Mouse (Mus musculus) heart, embryonic 10.5 days (tissue): ENCODE measurements at regions not wholly inside any gene's neighbourhood (a gene's known extent, or its start where the extent isn't known, plus 50 kb on each side); places are given as distances from the start of the nearest gene placed in this dataset.

Experiments used
- DNase-seq: peaks from one replicate; pipeline ENCODE4 v3.0.0-alpha.2; 2017; ENCODE audit warnings: low spot score
- H3K27ac ChIP-seq: fragments of 300-500 bp; sonication (generic); 2 replicates; pipeline ENCODE4 v1.5.1; 2016; ENCODE audit warnings: mild to moderate bottlenecking
- H3K27me3 ChIP-seq: fragments of 300-500 bp; sonication (generic); 2 replicates; pipeline ENCODE4 v1.6.1; 2016; ENCODE audit warnings: mild to moderate bottlenecking; ENCODE audit not compliant: poor library complexity, insufficient read depth, severe bottlenecking
- H3K36me3 ChIP-seq: fragments of 300-500 bp; sonication (generic); 2 replicates; pipeline ENCODE4 v1.6.1; 2016; ENCODE audit warnings: mild to moderate bottlenecking, moderate library complexity
- H3K4me1 ChIP-seq: fragments of 300-500 bp; sonication (generic); 2 replicates; pipeline ENCODE4 v1.6.1; 2016; ENCODE audit warnings: mild to moderate bottlenecking
- H3K4me3 ChIP-seq: fragments of 300-500 bp; sonication (generic); 2 replicates; pipeline ENCODE4 v1.5.1; 2016; ENCODE audit warnings: mild to moderate bottlenecking, moderate library complexity
- H3K9me3 ChIP-seq: fragments of 300-500 bp; sonication (generic); 2 replicates; pipeline ENCODE4 v1.6.1; 2016; ENCODE audit warnings: mild to moderate bottlenecking, moderate library complexity
- WGBS: fragments of 180-500 bp; shearing (Covaris S2); methylation state at CpG from one replicate; pipeline ENCODE4 v1.1.7; 2016; 5-methylcytosine and 5-hydroxymethylcytosine counted together

GRCm38 (mm10) chr13:97673107-97673506, 87.3 kb downstream of the Gm10260 start:
- Histone ChIP-seq H3K36me3 (no peaks in the 10 kb centered on the region), H3K27ac (no peak overlapping the region), H3K9me3 (no peaks in the 10 kb centered on the region), H3K4me1 (peaks cover 32% of the 10 kb centered on the region), H3K27me3 (0 out of 2 replicates have a peak, but pooled peaks cover 7% of the 10 kb centered on the region), H3K4me3 (no peak overlapping the region)
- WGBS = 73% methylated on average over 5 of the region's 5 CpGs
- no peak for DNase-seq

DNA sequence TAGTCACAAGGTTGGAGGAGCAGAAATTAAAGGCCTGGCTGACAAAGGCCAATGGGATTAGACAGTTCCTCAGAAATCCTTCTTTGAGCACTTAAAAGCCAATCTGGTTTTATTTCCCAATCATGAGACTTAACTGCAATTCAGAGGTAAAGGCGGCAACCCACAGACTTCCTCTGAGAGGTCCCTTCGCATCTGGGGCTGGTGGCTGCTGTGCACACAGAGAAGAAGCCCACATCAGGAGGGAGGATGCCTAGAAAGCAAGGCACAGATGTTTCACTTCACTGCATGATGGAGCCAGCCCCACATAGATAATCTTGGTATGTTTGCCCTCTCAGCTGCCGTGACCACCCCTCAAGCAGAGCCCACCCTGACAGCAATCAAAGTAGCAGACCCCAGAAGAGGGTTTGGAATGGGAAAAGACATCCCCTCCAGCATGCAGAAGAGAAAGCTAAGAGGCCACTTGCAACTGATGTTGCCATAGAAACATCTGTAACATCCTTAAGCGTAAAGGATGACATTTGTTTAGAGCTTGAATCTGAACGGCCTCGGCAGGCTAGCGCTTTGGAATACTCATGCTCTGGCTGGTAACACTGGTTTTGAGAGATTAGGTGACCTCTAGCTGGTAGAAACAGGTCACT, 88.3 kb downstream of the Gm10260 start:
- Histone ChIP-seq H3K36me3 (no peaks in the 10 kb centered on the region), H3K27me3 (0 out of 2 replicates have a peak, but pooled peaks cover 7% of the 10 kb centered on the region), H3K4me1 (peaks cover 30% of the 10 kb centered on the region), H3K27ac (no peak overlapping the region), H3K9me3 (no peaks in the 10 kb centered on the region), H3K4me3 (no peak overlapping the region)
- no peak for DNase-seq
- WGBS = 67% methylated on average over 7 of the region's 7 CpGs

DNA sequence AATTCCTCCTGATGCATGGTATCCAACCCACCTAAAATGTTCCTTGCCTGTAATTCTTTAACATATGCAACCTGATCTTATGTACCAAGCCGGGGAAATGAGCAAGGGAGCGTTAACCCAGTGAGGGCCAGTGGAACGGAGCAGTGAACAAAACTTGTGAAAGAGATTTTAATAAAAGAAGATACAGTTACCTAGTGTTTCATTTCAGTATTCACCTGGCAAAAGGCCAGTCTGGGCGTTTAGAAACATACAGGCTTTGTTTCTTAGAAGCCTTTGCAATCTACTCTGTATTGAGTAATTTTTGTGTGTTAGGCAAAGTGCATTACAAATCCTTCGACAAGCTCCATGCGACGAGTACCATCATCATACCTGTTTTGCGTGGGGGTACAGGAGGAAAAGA, 91.1 kb downstream of the Gm10260 start:
- no peak for DNase-seq
- H3K27ac ChIP-seq = no peak overlapping the region
- peaks cover 19% of the 10 kb centered on the region for H3K4me1 ChIP-seq
- H3K4me3 ChIP-seq = no peak overlapping the region
- no peaks in the 10 kb centered on the region for H3K36me3 ChIP-seq
- no peaks in the 10 kb centered on the region for H3K9me3 ChIP-seq
- 0 out of 2 replicates have a peak, but pooled peaks cover 7% of the 10 kb centered on the region for H3K27me3 ChIP-seq
- 88% methylated on average over 8 of the region's 8 CpGs for WGBS

DNA sequence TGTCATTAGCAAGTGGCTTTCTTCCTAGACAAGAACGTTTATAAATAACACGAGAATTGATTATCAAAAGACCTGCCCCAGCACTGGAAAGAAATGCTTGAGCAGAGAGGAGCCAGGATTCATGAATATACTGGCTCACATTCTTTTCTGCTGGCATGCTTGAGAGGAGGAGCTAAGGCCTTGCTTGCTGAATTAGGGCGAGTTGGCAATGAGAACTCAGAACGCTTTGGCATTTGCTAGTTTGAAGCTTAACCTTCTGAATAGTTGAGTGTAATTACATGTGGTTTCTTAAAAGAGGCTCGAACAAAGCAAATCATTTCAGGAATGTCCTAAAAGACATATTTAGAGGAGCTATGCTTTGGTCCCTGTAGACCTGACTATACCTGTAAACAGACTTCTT, 91.5 kb downstream of the Gm10260 start:
- DNase-seq = no peak
- Histone ChIP-seq H3K4me3 (no peak overlapping the region), H3K27me3 (0 out of 2 replicates have a peak, but pooled peaks cover 4% of the 10 kb centered on the region), H3K4me1 (peaks cover 17% of the 10 kb centered on the region), H3K36me3 (no peaks in the 10 kb centered on the region), H3K27ac (no peak overlapping the region), H3K9me3 (no peaks in the 10 kb centered on the region)
- WGBS = 56% methylated on average over 5 of the region's 5 CpGs

DNA sequence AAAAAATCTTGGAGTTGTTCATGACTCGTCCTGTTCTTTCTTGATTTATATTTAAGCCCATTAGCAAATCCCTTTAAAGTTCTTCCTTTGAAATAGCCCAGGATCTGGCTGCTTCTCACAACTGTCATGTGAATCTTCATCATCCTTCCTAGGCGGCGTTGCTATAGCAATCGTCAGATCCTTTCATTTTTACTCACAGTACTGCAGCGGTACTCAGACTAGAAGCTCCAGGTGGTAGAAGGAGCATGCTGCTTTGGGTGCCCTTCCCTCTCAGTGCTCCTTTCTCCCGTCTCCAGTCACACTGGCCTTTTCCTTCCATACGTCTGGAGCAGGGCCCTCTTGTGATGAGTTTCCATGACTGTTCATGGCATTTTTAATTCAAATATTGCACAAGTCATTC, 93.1 kb downstream of the Gm10260 start:
- H3K27ac ChIP-seq = no peak overlapping the region
- peaks cover 14% of the 10 kb centered on the region for H3K4me1 ChIP-seq
- H3K4me3 ChIP-seq = no peak overlapping the region
- WGBS = 86% methylated on average over 7 of the region's 7 CpGs
- DNase-seq = no peak
- H3K9me3 ChIP-seq = no peaks in the 10 kb centered on the region
- no peaks in the 10 kb centered on the region for H3K36me3 ChIP-seq
- no peaks in the 10 kb centered on the region for H3K27me3 ChIP-seq

- Histone ChIP-seq H3K4me1 (peaks cover 10% of the 10 kb centered on the region; the same call in 1 of the 2 replicates), H3K9me3 (no peaks in the 10 kb centered on the region), H3K27ac (no peak overlapping the region), H3K36me3 (no peaks in the 10 kb centered on the region), H3K27me3 (no peaks in the 10 kb centered on the region), H3K4me3 (no peak overlapping the region)
- WGBS = 87% methylated on average over 4 of the region's 4 CpGs
- DNase-seq = no peak
Observed at GRCm38 (mm10) chr13:97666761-97667160, 93.7 kb downstream of the Gm10260 start.

GRCm38 (mm10) chr13:97665226-97665625, 95.2 kb downstream of the Gm10260 start:
- Histone ChIP-seq H3K27ac (no peak overlapping the region), H3K4me3 (no peak overlapping the region), H3K9me3 (no peaks in the 10 kb centered on the region), H3K36me3 (no peaks in the 10 kb centered on the region), H3K4me1 (peaks cover 5% of the 10 kb centered on the region; the same call in 1 of the 2 replicates), H3K27me3 (no peaks in the 10 kb centered on the region)
- no peak for DNase-seq
- 82% methylated on average over 1 of the region's 1 CpGs for WGBS

DNA sequence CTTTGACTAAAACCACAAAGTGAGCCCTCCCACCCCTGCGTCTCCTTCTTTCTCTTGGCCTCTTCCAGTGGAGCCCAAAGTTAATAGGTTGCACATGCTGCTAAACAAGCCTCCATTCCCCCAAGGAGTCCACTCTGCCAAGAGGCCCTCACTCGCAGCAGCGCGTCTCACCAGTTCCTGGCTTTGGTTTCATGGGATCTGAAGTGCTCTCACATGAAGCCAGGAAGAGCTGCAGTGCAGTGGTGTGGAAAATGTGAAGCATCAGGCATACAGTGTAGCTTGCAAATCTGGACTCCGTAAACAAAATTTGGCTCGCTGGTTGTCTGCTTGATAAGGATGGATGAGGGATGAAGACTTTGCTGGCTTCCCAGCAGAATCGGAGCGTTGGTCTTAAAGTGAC, 97.7 kb downstream of the Gm10260 start:
- no peaks in the 10 kb centered on the region for H3K9me3 ChIP-seq
- 0 out of 2 replicates have a peak, but pooled peaks cover 2% of the 10 kb centered on the region for H3K4me1 ChIP-seq
- no peak for DNase-seq
- no peaks in the 10 kb centered on the region for H3K27me3 ChIP-seq
- H3K27ac ChIP-seq = no peak overlapping the region
- WGBS = 47% methylated on average over 8 of the region's 8 CpGs
- no peak overlapping the region for H3K4me3 ChIP-seq
- H3K36me3 ChIP-seq = no peaks in the 10 kb centered on the region

- Histone ChIP-seq H3K9me3 (no peaks in the 10 kb centered on the region), H3K27me3 (no peaks in the 10 kb centered on the region), H3K4me3 (no peak overlapping the region), H3K36me3 (no peaks in the 10 kb centered on the region), H3K27ac (no peak overlapping the region), H3K4me1 (no peaks in the 10 kb centered on the region)
- 89% methylated on average over 2 of the region's 2 CpGs for whole genome bisulfite sequencing
- no peak for DNase-seq
Observed at GRCm38 (mm10) chr13:97656618-97657017, 103.8 kb downstream of the Gm10260 start.

DNA sequence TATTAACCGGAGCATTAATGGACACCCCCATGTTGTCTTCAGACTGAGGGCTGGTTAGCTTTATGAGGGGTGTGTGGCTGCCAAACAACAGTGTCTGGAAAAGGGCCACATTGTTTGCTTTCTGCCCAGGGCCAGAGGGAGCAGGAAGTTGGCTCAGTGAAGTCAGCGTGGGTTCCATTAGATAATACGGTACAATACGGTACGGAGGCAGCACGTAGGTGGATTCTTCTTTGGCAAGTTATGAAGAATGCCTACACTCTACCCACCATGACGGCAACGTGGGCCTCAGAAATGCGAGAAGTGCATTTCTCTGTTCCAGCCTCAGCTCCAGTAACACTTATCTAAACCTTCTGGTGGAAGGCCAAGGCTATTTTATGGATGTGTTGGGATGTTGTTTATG, 108.2 kb downstream of the Gm10260 start:
- no peak for DNase-seq
- no peaks in the 10 kb centered on the region for H3K4me1 ChIP-seq
- no peak overlapping the region for H3K27ac ChIP-seq
- 83% methylated on average over 9 of the region's 9 CpGs for WGBS
- no peaks in the 10 kb centered on the region for H3K9me3 ChIP-seq
- H3K36me3 ChIP-seq = no peaks in the 10 kb centered on the region
- H3K4me3 ChIP-seq = no peak overlapping the region
- no peaks in the 10 kb centered on the region for H3K27me3 ChIP-seq

- H3K36me3 ChIP-seq = no peaks in the 10 kb centered on the region
- no peak overlapping the region for H3K27ac ChIP-seq
- H3K27me3 ChIP-seq = no peaks in the 10 kb centered on the region
- H3K4me3 ChIP-seq = no peak overlapping the region
- DNase-seq = no peak
- H3K4me1 ChIP-seq = 0 out of 2 replicates have a peak, but pooled peaks cover under 1% of the 10 kb centered on the region
- H3K9me3 ChIP-seq = no peaks in the 10 kb centered on the region
- 74% methylated on average over 9 of the region's 9 CpGs for WGBS
Observed at GRCm38 (mm10) chr13:97651761-97652160, 108.7 kb downstream of the Gm10260 start.

GRCm38 (mm10) chr13:97651176-97651575, 109.3 kb downstream of the Gm10260 start:
- H3K27me3 ChIP-seq = no peaks in the 10 kb centered on the region
- 91% methylated on average over 5 of the region's 5 CpGs for WGBS
- H3K27ac ChIP-seq = no peak overlapping the region
- peaks cover 6% of the 10 kb centered on the region for H3K4me1 ChIP-seq
- no peaks in the 10 kb centered on the region for H3K36me3 ChIP-seq
- no peaks in the 10 kb centered on the region for H3K9me3 ChIP-seq
- no peak overlapping the region for H3K4me3 ChIP-seq
- DNase-seq = no peak

GRCm38 (mm10) chr13:97650191-97650590, 110.2 kb downstream of the Gm10260 start:
- no peaks in the 10 kb centered on the region for H3K36me3 ChIP-seq
- no peaks in the 10 kb centered on the region for H3K9me3 ChIP-seq
- H3K27me3 ChIP-seq = no peaks in the 10 kb centered on the region
- peaks cover 16% of the 10 kb centered on the region for H3K4me1 ChIP-seq
- DNase-seq = no peak
- no peak overlapping the region for H3K27ac ChIP-seq
- 92% methylated on average over 2 of the region's 2 CpGs for WGBS
- H3K4me3 ChIP-seq = no peak overlapping the region

- Histone ChIP-seq H3K4me3 (no peak overlapping the region), H3K27me3 (no peaks in the 10 kb centered on the region), H3K36me3 (peaks cover 2% of the 10 kb centered on the region; the same call in 1 of the 2 replicates), H3K4me1 (peaks cover 20% of the 10 kb centered on the region), H3K27ac (0 out of 2 replicates have a peak overlapping the region, but pooled peaks have one; percentile 78), H3K9me3 (no peaks in the 10 kb centered on the region)
- no peak for DNase-seq
- WGBS = 72% methylated on average over 4 of the region's 4 CpGs
Observed at GRCm38 (mm10) chr13:97647486-97647885, 112.9 kb downstream of the Gm10260 start.
